In the genomic region with DNA sequence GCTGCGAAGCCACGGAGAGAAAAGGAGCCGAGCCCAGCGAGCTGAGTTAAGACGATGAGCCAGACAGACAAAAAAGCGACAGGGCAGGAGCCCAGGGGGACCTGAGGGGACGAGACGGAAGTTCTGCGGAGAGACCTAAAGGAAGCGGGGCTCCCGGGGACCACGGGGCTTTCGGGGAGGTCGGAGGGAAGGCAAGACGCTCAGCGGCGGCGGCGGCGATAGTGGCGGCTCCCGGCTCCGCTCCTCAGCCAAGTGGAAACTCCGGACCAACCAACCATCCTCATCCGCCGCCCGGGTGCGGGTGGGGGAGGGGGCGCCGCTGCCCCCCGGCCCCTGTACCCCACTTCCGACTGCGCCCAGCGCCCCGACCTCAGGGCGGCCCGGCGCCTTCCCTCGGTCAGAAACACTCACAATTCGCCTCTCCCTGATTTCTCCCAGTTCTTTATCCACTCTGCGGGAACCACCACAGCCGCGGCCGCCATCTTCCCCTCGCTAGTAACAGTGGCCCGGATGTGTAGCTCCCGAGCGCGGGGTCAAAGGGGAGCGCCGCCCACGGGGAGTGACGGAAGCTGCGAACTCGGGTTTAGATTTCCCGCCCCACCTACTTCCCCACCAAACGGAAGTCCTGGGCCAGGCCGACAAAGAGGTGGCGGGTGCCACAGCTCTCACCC, we compare ENCODE assay signal across 8 mouse cellular contexts. TPM values are rescaled to one million over a fixed set of nuclear protein-coding genes. Genes with fewer than 3 reads are reported as not detected.
DNase-seq lines count a peak whose midpoint lies in the region; ATAC-seq and TF ChIP-seq lines count a peak whose summit lies in the region.

No protein-coding gene starts in this region.

- H3K27me3 ChIP-seq in forebrain, embryonic 16.5 days (replicated peaks; ENCODE audit: control insufficient read depth, insufficient read depth, low read length) = no peaks in the 10 kb centered on the region
- no peaks in the 10 kb centered on the region for H3K27me3 ChIP-seq in lung, embryonic 15.5 days

- 20% methylated on average over 42 of the region's 59 CpGs for WGBS in forebrain, embryonic 16.5 days
- 14% methylated on average over 52 of the region's 59 CpGs for WGBS in lung, embryonic 15.5 days

- H3K4me1 ChIP-seq in ES-E14 (ENCODE audit: control insufficient read depth in 2 of 2, insufficient read depth in 2 of 2, low read length in 2 of 2, poor library complexity in 1 of 2) = 0 out of 4 replicates have a peak, but pooled peaks cover 0 to 1% of the 10 kb centered on the region in 2 experiments
- H3K4me1 ChIP-seq in forebrain, embryonic 16.5 days (replicated peaks; ENCODE audit: control insufficient read depth, insufficient read depth, low read length) = peaks cover 9% of the 10 kb centered on the region
- H3K4me1 ChIP-seq in lung, embryonic 15.5 days = no peaks in the 10 kb centered on the region

- H3K9ac ChIP-seq in ES-E14 (ENCODE audit: insufficient read depth, low read depth, low read length, poor library complexity, severe bottlenecking) = peak overlapping the region; percentile 99
- peak overlapping the region; percentile 66 for H3K9ac ChIP-seq in forebrain, embryonic 16.5 days (replicated peaks; ENCODE audit: low read depth, low read length)
- peak overlapping the region; percentile 61 for H3K9ac ChIP-seq in lung, embryonic 15.5 days

- peak overlapping the region; percentile 86 for H3K27ac ChIP-seq in ES-E14 (ENCODE audit: insufficient read depth, low read depth, low read length, poor library complexity, severe bottlenecking)
- H3K27ac ChIP-seq in forebrain, embryonic 16.5 days (ENCODE audit: low read length) = peak overlapping the region; percentile 84
- peak overlapping the region; percentile 90 for H3K27ac ChIP-seq in lung, embryonic 15.5 days

- H3K4me2 ChIP-seq in forebrain, embryonic 16.5 days (ENCODE audit: low read length) = peak overlapping the region; percentile 61
- peak overlapping the region; percentile 56 for H3K4me2 ChIP-seq in lung, embryonic 15.5 days

- DNase-seq in ES-E14 (ENCODE audit: low read depth, low spot score) = peak; percentile 65
- peak; percentile 86 for DNase-seq in cerebellum, adult 11-12 months
- DNase-seq in heart, postnatal 4 days = peak; percentile 89
- DNase-seq in layer of hippocampus, adult 8-10 months (ENCODE audit: low spot score in 2 of 2) = peak; percentile 82 to 86
- DNase-seq in ovary, adult 18-20 months (ENCODE audit: low spot score) = peak; percentile 79
- DNase-seq in thymus, postnatal 0 days (ENCODE audit: low spot score) = peak; percentile 86

- peak; percentile 98 for ATAC-seq in forebrain, embryonic 16.5 days
- ATAC-seq in lung, embryonic 15.5 days (ENCODE audit: borderline replicate concordance, extremely low read depth, low FRiP score, low TSS enrichment) = peak; percentile 95

- H3K4me3 ChIP-seq in ES-E14 (ENCODE audit: insufficient read depth in 1 of 2, low read depth in 1 of 2, low read length in 2 of 2, poor library complexity in 1 of 2, severe bottlenecking in 1 of 2) = peak overlapping the region; percentile 94 to 98
- peak overlapping the region; percentile 68 for H3K4me3 ChIP-seq in forebrain, embryonic 16.5 days (replicated peaks; ENCODE audit: low read length)
- H3K4me3 ChIP-seq in lung, embryonic 15.5 days = peak overlapping the region; percentile 64

- in situ Hi-C loops in ES-E14 (cut with MboI; ENCODE audit: low sequenced_read_pairs in 2 of 2, unreplicated experiment in 2 of 2) = no loop called here

- no peaks in the 10 kb centered on the region for H3K9me3 ChIP-seq in ES-E14 (ENCODE audit: control insufficient read depth, insufficient read depth, low read depth, low read length)
- no peaks in the 10 kb centered on the region for H3K9me3 ChIP-seq in forebrain, embryonic 16.5 days (ENCODE audit: control insufficient read depth, low read length)
- no peaks in the 10 kb centered on the region for H3K9me3 ChIP-seq in lung, embryonic 15.5 days

- no peaks in the 10 kb centered on the region for H3K36me3 ChIP-seq in ES-E14 (ENCODE audit: control insufficient read depth, insufficient read depth, low read length, poor library complexity, severe bottlenecking)
- no peaks in the 10 kb centered on the region for H3K36me3 ChIP-seq in forebrain, embryonic 16.5 days (ENCODE audit: control insufficient read depth, insufficient read depth)
- no peaks in the 10 kb centered on the region for H3K36me3 ChIP-seq in lung, embryonic 15.5 days

TF ChIP-seq in ES-E14, 5 proteins besides CTCF, POLR2A, EP300 and RAD21:
- no peak for TF ChIP-seq MAFK (IDR thresholded peaks at IDR 0.05; ENCODE audit: insufficient read depth, low read depth, low read length)
- TF ChIP-seq ZC3H11A (IDR thresholded peaks at IDR 0.05; ENCODE audit: borderline replicate concordance, low read depth, low read length) = no peak
- no peak for TF ChIP-seq HCFC1 (IDR thresholded peaks at IDR 0.05; ENCODE audit: borderline replicate concordance, insufficient read depth, low read length)
- TF ChIP-seq CHD2 (IDR thresholded peaks at IDR 0.05; ENCODE audit: low read depth, low read length) = no peak
- TF ChIP-seq ZNF384 (IDR thresholded peaks at IDR 0.05; ENCODE audit: low read depth, low read length) = no peak

RNA-seq across cellular contexts. Expression of a gene that starts 8.9 kb away (rescaled TPM):
- total RNA-seq in ES-E14 (2012; rRNA removed) = 34.2 and 40.2 TPM in 2 replicates
- 103 and 110 TPM in 2 replicates for polyA plus RNA-seq in forebrain, embryonic 16.5 days (2015; fragmentation: Nextera tagmentation; extraction: Ambion mirVana)
- total RNA-seq in heart, postnatal 4 days (2021) = 10 to 100 TPM; 34.8 to 47.3 TPM
- 10 to 100 TPM; 48.4 to 58.8 (median 50.5) TPM for total RNA-seq in layer of hippocampus, adult 8-10 months (2022)
- 73.6 and 80.9 TPM in 2 replicates for polyA plus RNA-seq in lung, embryonic 15.5 days (2015; fragmentation: Nextera tagmentation; extraction: Ambion mirVana)
- polyA plus RNA-seq in thymus, postnatal 0 days (2015; fragmentation: Nextera tagmentation; extraction: Ambion mirVana) = 89.5 and 101 TPM in 2 replicates

Comparison
In these comparisons a context has a peak if more than half of its experiments do, and no peak if none do; other contexts are left out.
1. Peak in every context shown above with its lines: DNase-seq, ATAC-seq, H3K4me3 ChIP-seq and H3K27ac ChIP-seq.